Mouse (Mus musculus) ES-E14 (cell line): ENCODE results near the gene Dpf2. TPM values are rescaled to one million over a fixed set of nuclear protein-coding genes. Genes with fewer than 3 reads are reported as not detected.

Source experiments
- DNase-seq: peaks from one replicate; pipeline ENCODE4 v3.0.0-alpha.2; 2013; ENCODE audit warnings: low read depth, low spot score
- H3K27ac ChIP-seq: 2 replicates; pipeline ENCODE4 v1.5.1; 2012; ENCODE audit warnings: low read depth, mild to moderate bottlenecking, low read length, moderate library complexity, mixed read lengths; ENCODE audit not compliant: poor library complexity, insufficient read depth, severe bottlenecking
- H3K36me3 ChIP-seq: 2 replicates; pipeline ENCODE4 v1.6.1; 2012; ENCODE audit warnings: mild to moderate bottlenecking, low read length, moderate library complexity, mixed read lengths; ENCODE audit not compliant: control insufficient read depth, poor library complexity, insufficient read depth, severe bottlenecking
- H3K4me1 ChIP-seq, 2 experiments: fragments of 150-350 bp in 1 of 2; sonication (generic) in 1 of 2; 2 replicates each; pipeline ENCODE4 v1.6.1; 2012; ENCODE audit warnings: low read length in 2 of 2, mild to moderate bottlenecking in 1 of 2, mixed read lengths in 1 of 2; ENCODE audit not compliant: control insufficient read depth in 2 of 2, insufficient read depth in 2 of 2, poor library complexity in 1 of 2
- H3K4me3 ChIP-seq, 2 experiments: fragments of 150-350 bp in 1 of 2; sonication (generic) in 1 of 2; 2 replicates each; pipeline ENCODE4 v1.5.1; 2012; ENCODE audit warnings: low read length in 2 of 2, low read depth in 1 of 2, mild to moderate bottlenecking in 1 of 2, mixed read lengths in 1 of 2; ENCODE audit not compliant: insufficient read depth in 1 of 2, poor library complexity in 1 of 2, severe bottlenecking in 1 of 2
- H3K9ac ChIP-seq: 2 replicates; pipeline ENCODE4 v1.6.1; 2012; ENCODE audit warnings: low read depth, mild to moderate bottlenecking, low read length, mixed read lengths; ENCODE audit not compliant: poor library complexity, insufficient read depth, severe bottlenecking
- H3K9me3 ChIP-seq: fragments of 150-350 bp; sonication (generic); 2 replicates; pipeline ENCODE4 v1.6.1; 2012; ENCODE audit warnings: low read depth, mild to moderate bottlenecking, low read length; ENCODE audit not compliant: control insufficient read depth, insufficient read depth
- CHD2 ChIP-seq: IDR thresholded peaks from 2 replicates; pipeline ENCODE4 v1.6.1; 2014; ENCODE audit warnings: mild to moderate bottlenecking, low read depth, low read length, inconsistent platforms
- HCFC1 ChIP-seq: IDR thresholded peaks from 2 replicates; pipeline ENCODE4 v1.6.1; 2012; ENCODE audit warnings: low read length, inconsistent platforms, borderline replicate concordance; ENCODE audit not compliant: insufficient read depth
- MAFK ChIP-seq: IDR thresholded peaks from 2 replicates; pipeline ENCODE4 v1.6.1; 2014; ENCODE audit warnings: mild to moderate bottlenecking, low read depth, low read length, inconsistent platforms; ENCODE audit not compliant: insufficient read depth
- ZC3H11A ChIP-seq: IDR thresholded peaks from 2 replicates; pipeline ENCODE4 v1.6.1; 2012; ENCODE audit warnings: low read depth, mild to moderate bottlenecking, inconsistent platforms, low read length, borderline replicate concordance
- ZNF384 ChIP-seq: IDR thresholded peaks from 2 replicates; pipeline ENCODE4 v1.6.1; 2012; ENCODE audit warnings: low read depth, low read length, inconsistent platforms
- in situ Hi-C, 2 experiments: fragments of 600-800 bp; cut with MboI; formaldehyde crosslinking; loops; one replicate each; pipeline ENCODE4 v1.15.1; 2025; ENCODE audit warnings: low sequenced_read_pairs in 2 of 2, inconsistent platforms in 1 of 2; ENCODE audit not compliant: unreplicated experiment in 2 of 2
- total RNA-seq: library from RNA; depleted of rRNA; stranded (reverse); fragments of 300-350 nt; gene quantifications from 2 replicates; pipeline ENCODE4 v1.2.3, GENCODE M21; 2012

The Dpf2 gene
- total RNA-seq, 1 experiment = 37.9 TPM

GRCm38 (mm10) chr19:5911430-5912102 lies 1.2 kb downstream of the Dpf2 start:
- Histone ChIP-seq H3K27ac (no peak overlapping the region), H3K4me1 (peaks cover 0 to 3% of the 10 kb centered on the region in 2 experiments; a peak in 2 of 4 replicates), H3K4me3 (peak overlapping the region; percentile 84 to 88), H3K9ac (peak overlapping the region; percentile 95), H3K9me3 (no peaks in the 10 kb centered on the region), H3K36me3 (peaks cover 8% of the 10 kb centered on the region; the same call in 1 of the 2 replicates)
- no peak for DNase-seq
- no peak for TF ChIP-seq HCFC1
- TF ChIP-seq MAFK = no peak
- no peak for TF ChIP-seq ZNF384
- TF ChIP-seq ZC3H11A = no peak
- no peak for TF ChIP-seq CHD2
- in situ Hi-C loops = no loop called here

GRCm38 (mm10) chr19:5910221-5910620 lies 2.6 kb downstream of the Dpf2 start:
- Histone ChIP-seq H3K4me3 (0 out of 4 replicates have a peak overlapping the region, but pooled peaks of 1 of the 2 experiments have one; percentile 6), H3K4me1 (peaks cover 0 to 3% of the 10 kb centered on the region in 2 experiments; a peak in 2 of 4 replicates), H3K9me3 (no peaks in the 10 kb centered on the region), H3K36me3 (peaks cover 16% of the 10 kb centered on the region), H3K27ac (no peak overlapping the region), H3K9ac (no peak overlapping the region)
- no peak for TF ChIP-seq HCFC1
- no peak for TF ChIP-seq MAFK
- no peak for TF ChIP-seq CHD2
- in situ Hi-C loops = no loop called here
- no peak for DNase-seq

GRCm38 (mm10) chr19:5907275-5907674 lies 5.5 kb downstream of the Dpf2 start:
- Histone ChIP-seq H3K36me3 (peaks cover 34% of the 10 kb centered on the region), H3K27ac (no peak overlapping the region), H3K9me3 (no peaks in the 10 kb centered on the region), H3K4me3 (no peak overlapping the region), H3K4me1 (peaks cover 0 to 3% of the 10 kb centered on the region in 2 experiments; a peak in 2 of 4 replicates), H3K9ac (no peak overlapping the region)
- DNase-seq = no peak
- in situ Hi-C loops = no loop called here
- no peak for TF ChIP-seq CHD2
- TF ChIP-seq HCFC1 = no peak
- TF ChIP-seq MAFK = no peak
- no peak for TF ChIP-seq ZC3H11A
- TF ChIP-seq ZNF384 = no peak

- peaks cover 9% of the 10 kb centered on the region for H3K36me3 ChIP-seq
- H3K9ac ChIP-seq = peak within 1 kb of the TSS; percentile 75
- no peaks in the 10 kb centered on the region for H3K9me3 ChIP-seq
- no peak within 1 kb of the TSS for H3K27ac ChIP-seq
- H3K4me1 ChIP-seq = peaks cover 0 to 7% of the 10 kb centered on the region in 2 experiments; a peak in 1 of 4 replicates
- TF ChIP-seq CHD2 (peak; percentile 76), MAFK (no peak)
- peak within 1 kb of the TSS; percentile 73 to 77 for H3K4me3 ChIP-seq
- in situ Hi-C loops = no loop called here
- DNase-seq = peak; percentile 95
Observed at GRCm38 (mm10) chr19:5894002-5894678, 18.7 kb downstream of the Dpf2 start, which contains the start of gene Tigd3. TSS of gene Tigd3 (minus strand) at chr19:5894149.
